Mouse (Mus musculus) frontal cortex, postnatal 14 days (tissue): ENCODE results near the gene Tgm6.

Source experiments
- DNase-seq, 2 experiments: peaks; one replicate each; pipeline ENCODE4 v3.0.0; 2022; ENCODE audit warnings: low spot score in 2 of 2

Tgm6 gene

GRCm38 (mm10) chr2:130112116-130112515, at the start of gene Tgm6:
Gene Tgm6, plus strand, starts transcription at chr2:130112416.
- no peak for DNase-seq

GRCm38 (mm10) chr2:130068228-130068627, 44.0 kb upstream of the Tgm6 start:
- DNase-seq, result no peak

GRCm38 (mm10) chr2:130070396-130070795, 41.8 kb upstream of the Tgm6 start:
- no peak for DNase-seq

GRCm38 (mm10) chr2:130112804-130113203, 588 bp downstream of the Tgm6 start:
- DNase-seq, result no peak

GRCm38 (mm10) chr2:130113379-130113778, 1.2 kb downstream of the Tgm6 start:
- no peak for DNase-seq

GRCm38 (mm10) chr2:130118649-130119048, 6.4 kb downstream of the Tgm6 start:
- no peak for DNase-seq

GRCm38 (mm10) chr2:130125279-130126059, 13.3 kb downstream of the Tgm6 start:
- no peak for DNase-seq

GRCm38 (mm10) chr2:130126073-130126472, 13.9 kb downstream of the Tgm6 start:
- DNase-seq, result no peak

- DNase-seq, result no peak
Measured at GRCm38 (mm10) chr2:130129687-130130086, 17.5 kb downstream of the Tgm6 start.

GRCm38 (mm10) chr2:130143011-130143410, 30.8 kb downstream of the Tgm6 start:
- DNase-seq, result no peak

- no peak for DNase-seq
Measured at GRCm38 (mm10) chr2:130144703-130145324, 32.6 kb downstream of the Tgm6 start.

GRCm38 (mm10) chr2:130146089-130146668, 34.0 kb downstream of the Tgm6 start:
- no peak for DNase-seq

GRCm38 (mm10) chr2:130155171-130155570, 43.0 kb downstream of the Tgm6 start:
- DNase-seq, result no peak

GRCm38 (mm10) chr2:130155851-130156250, 43.6 kb downstream of the Tgm6 start:
- no peak for DNase-seq

- DNase-seq, result no peak
Measured at GRCm38 (mm10) chr2:130157231-130158087, 45.2 kb downstream of the Tgm6 start.

GRCm38 (mm10) chr2:130158088-130158437, 45.8 kb downstream of the Tgm6 start:
- DNase-seq, result no peak

GRCm38 (mm10) chr2:130162701-130163100, 50.5 kb downstream of the Tgm6 start:
- DNase-seq, result no peak

- DNase-seq, result peak; percentile 30 to 31
Measured at GRCm38 (mm10) chr2:130166311-130167214, 54.3 kb downstream of the Tgm6 start.

- DNase-seq, result peak in 1 of 2 experiments; percentile 56
Measured at GRCm38 (mm10) chr2:130167861-130168260, 55.6 kb downstream of the Tgm6 start.

GRCm38 (mm10) chr2:130171674-130172073, 59.5 kb downstream of the Tgm6 start:
- DNase-seq, result no peak

- DNase-seq, result no peak
Measured at GRCm38 (mm10) chr2:130176820-130177219, 64.6 kb downstream of the Tgm6 start.
